Mouse (Mus musculus): ENCODE data around the gene Tnr. TPM values are rescaled to one million over a fixed set of nuclear protein-coding genes. Genes with fewer than 3 reads are reported as not detected.

Tnr gene
- polyA plus RNA-seq, 1 experiment from 2014 or later, result 7.4 TPM

GRCm38 (mm10) chr1:159613561-159613960 is 90.0 kb downstream of the Tnr start:
- no peaks in the 10 kb centered on the region for H3K9me3 ChIP-seq (ENCODE audit: control insufficient read depth, low read length)
- no peak overlapping the region for H3K27ac ChIP-seq (ENCODE audit: low read length)
- no peak for ATAC-seq
- H3K4me1 ChIP-seq (replicated peaks; ENCODE audit: control insufficient read depth, insufficient read depth, low read length), result peaks cover 21% of the 10 kb centered on the region
- H3K4me2 ChIP-seq (ENCODE audit: low read length), result no peak overlapping the region
- WGBS, result 81% methylated on average over 4 of the region's 4 CpGs
- no peak overlapping the region for H3K9ac ChIP-seq (replicated peaks; ENCODE audit: low read depth, low read length)
- H3K36me3 ChIP-seq (ENCODE audit: control insufficient read depth, insufficient read depth), result no peaks in the 10 kb centered on the region
- no peak overlapping the region for H3K4me3 ChIP-seq (replicated peaks; ENCODE audit: low read length)
- no peaks in the 10 kb centered on the region for H3K27me3 ChIP-seq (replicated peaks; ENCODE audit: control insufficient read depth, insufficient read depth, low read length)

DNA sequence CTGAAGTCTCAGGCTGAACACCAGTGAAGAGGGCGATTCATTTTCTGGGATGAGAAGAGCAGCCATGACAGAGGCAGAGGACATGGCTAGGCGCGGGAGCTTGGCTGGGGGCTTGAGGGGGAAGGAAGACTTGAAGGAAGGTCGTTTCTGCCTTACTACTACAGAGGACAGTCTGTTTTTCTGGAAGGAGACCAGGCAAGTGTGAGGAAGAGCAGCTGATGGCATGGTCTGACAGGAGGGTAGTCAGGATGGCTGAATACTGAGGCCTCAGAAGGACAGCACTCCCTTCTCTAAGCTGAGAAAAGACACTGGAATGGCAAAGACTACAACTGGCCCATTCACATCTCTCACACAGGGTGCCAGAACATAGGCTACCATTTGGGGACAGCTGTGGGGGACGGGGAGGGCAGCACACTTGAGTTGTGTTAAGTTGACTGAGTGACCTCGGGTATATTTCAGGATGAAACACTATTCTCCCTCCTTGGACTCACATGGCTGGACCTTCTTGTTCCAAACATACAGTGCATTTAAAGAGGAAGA is 90.6 kb downstream of the Tnr start:
- no peaks in the 10 kb centered on the region for H3K36me3 ChIP-seq (ENCODE audit: control insufficient read depth, insufficient read depth)
- H3K27ac ChIP-seq (ENCODE audit: low read length), result peak overlapping the region; percentile 97; the same call in 1 of the 2 replicates
- H3K27me3 ChIP-seq (replicated peaks; ENCODE audit: control insufficient read depth, insufficient read depth, low read length), result no peaks in the 10 kb centered on the region
- H3K4me1 ChIP-seq (replicated peaks; ENCODE audit: control insufficient read depth, insufficient read depth, low read length), result peaks cover 21% of the 10 kb centered on the region
- WGBS, result 82% methylated on average over 6 of the region's 6 CpGs
- no peaks in the 10 kb centered on the region for H3K9me3 ChIP-seq (ENCODE audit: control insufficient read depth, low read length)
- ATAC-seq, result no peak
- no peak overlapping the region for H3K4me2 ChIP-seq (ENCODE audit: low read length)
- H3K4me3 ChIP-seq (replicated peaks; ENCODE audit: low read length), result no peak overlapping the region
- no peak overlapping the region for H3K9ac ChIP-seq (replicated peaks; ENCODE audit: low read depth, low read length)

DNA sequence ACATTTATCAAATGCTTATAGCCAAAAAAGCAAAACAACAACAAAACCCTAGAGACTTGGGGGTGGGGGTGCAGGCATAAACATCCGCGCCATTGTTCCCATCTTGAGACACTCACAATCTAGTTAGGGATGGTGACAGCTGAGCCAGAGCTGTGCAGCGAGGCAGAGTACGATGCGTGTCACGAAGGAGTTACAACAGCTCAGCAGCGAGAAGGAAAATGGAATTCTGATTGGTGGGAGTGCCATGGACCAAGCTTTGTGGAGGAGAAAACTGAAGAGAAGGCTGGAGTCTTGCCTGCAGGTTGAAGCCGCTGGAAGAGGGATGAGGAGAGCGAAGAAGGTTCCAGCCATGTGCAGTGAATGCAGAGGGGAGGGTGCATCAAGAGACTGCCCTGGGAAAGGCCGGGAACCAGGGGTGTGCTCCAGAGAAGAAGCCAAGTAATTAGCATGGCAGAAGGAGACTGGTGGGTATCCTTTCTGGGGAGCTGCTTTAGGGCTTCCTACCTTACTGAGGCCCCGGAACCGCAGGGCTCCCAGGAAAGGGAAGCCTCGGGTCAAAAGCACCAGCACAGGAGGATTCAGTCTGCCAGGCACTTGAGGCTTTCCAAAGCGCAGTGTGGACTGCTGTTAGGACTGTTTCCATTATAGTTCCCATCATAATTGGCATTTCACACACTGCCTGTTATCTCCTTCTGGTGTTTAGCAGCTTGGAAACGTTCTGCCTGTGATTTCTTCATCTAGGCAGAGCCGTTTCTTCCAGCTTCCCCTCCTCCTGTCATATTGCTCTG is 91.3 kb downstream of the Tnr start:
- Histone ChIP-seq H3K4me1 (replicated peaks; ENCODE audit: control insufficient read depth, insufficient read depth, low read length) (peaks cover 21% of the 10 kb centered on the region), H3K27ac (ENCODE audit: low read length) (peak overlapping the region; percentile 97), H3K36me3 (ENCODE audit: control insufficient read depth, insufficient read depth) (no peaks in the 10 kb centered on the region), H3K9ac (replicated peaks; ENCODE audit: low read depth, low read length) (peak overlapping the region; percentile 52), H3K9me3 (ENCODE audit: control insufficient read depth, low read length) (no peaks in the 10 kb centered on the region), H3K4me2 (ENCODE audit: low read length) (peak overlapping the region; percentile 45), H3K4me3 (replicated peaks; ENCODE audit: low read length) (peak overlapping the region; percentile 22), H3K27me3 (replicated peaks; ENCODE audit: control insufficient read depth, insufficient read depth, low read length) (no peaks in the 10 kb centered on the region)
- whole genome bisulfite sequencing, result 21% methylated on average over 16 of the region's 16 CpGs
- peak; percentile 93 for ATAC-seq

- Histone ChIP-seq H3K36me3 (ENCODE audit: control insufficient read depth, insufficient read depth) (no peaks in the 10 kb centered on the region), H3K9me3 (ENCODE audit: control insufficient read depth, low read length) (no peaks in the 10 kb centered on the region), H3K4me3 (replicated peaks; ENCODE audit: low read length) (no peak overlapping the region), H3K4me2 (ENCODE audit: low read length) (peak overlapping the region; percentile 17; the same call in 1 of the 2 replicates), H3K27ac (ENCODE audit: low read length) (peak overlapping the region; percentile 97), H3K4me1 (replicated peaks; ENCODE audit: control insufficient read depth, insufficient read depth, low read length) (peaks cover 21% of the 10 kb centered on the region), H3K27me3 (replicated peaks; ENCODE audit: control insufficient read depth, insufficient read depth, low read length) (no peaks in the 10 kb centered on the region), H3K9ac (replicated peaks; ENCODE audit: low read depth, low read length) (no peak overlapping the region)
- ATAC-seq, result no peak
- 22% methylated on average over 4 of the region's 4 CpGs for WGBS
Observed at GRCm38 (mm10) chr1:159615686-159616085, 92.1 kb downstream of the Tnr start.

- WGBS, result 87% methylated on average over 2 of the region's 2 CpGs
- H3K27ac ChIP-seq (ENCODE audit: low read length), result no peak overlapping the region
- no peaks in the 10 kb centered on the region for H3K36me3 ChIP-seq (ENCODE audit: control insufficient read depth, insufficient read depth)
- H3K9me3 ChIP-seq (ENCODE audit: control insufficient read depth, low read length), result no peaks in the 10 kb centered on the region
- no peak for ATAC-seq
- no peak overlapping the region for H3K4me3 ChIP-seq (replicated peaks; ENCODE audit: low read length)
- no peaks in the 10 kb centered on the region for H3K27me3 ChIP-seq (replicated peaks; ENCODE audit: control insufficient read depth, insufficient read depth, low read length)
- peaks cover 17% of the 10 kb centered on the region for H3K4me1 ChIP-seq (replicated peaks; ENCODE audit: control insufficient read depth, insufficient read depth, low read length)
- H3K4me2 ChIP-seq (ENCODE audit: low read length), result no peak overlapping the region
- H3K9ac ChIP-seq (replicated peaks; ENCODE audit: low read depth, low read length), result no peak overlapping the region
Observed at GRCm38 (mm10) chr1:159619205-159619604, 95.6 kb downstream of the Tnr start.

DNA sequence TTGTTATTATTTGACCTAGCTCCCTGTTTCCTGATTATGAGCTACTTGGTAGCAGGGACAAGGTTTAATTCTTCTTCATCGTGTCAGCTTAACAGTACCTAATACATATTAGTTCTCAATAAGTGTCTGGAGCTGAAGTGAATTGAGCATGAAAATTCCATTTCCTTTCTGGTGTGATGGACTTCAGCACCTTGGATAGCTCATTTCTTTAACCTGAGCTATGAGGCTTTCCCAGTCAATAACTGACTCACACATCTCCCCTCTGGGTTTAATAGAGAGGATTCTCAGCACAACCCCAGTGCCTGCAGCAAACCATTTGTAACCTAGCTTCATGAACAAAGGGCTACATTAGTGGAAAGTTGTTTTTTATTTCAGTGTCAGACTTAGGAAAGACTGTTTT is 97.8 kb downstream of the Tnr start:
- Histone ChIP-seq H3K4me1 (replicated peaks; ENCODE audit: control insufficient read depth, insufficient read depth, low read length) (no peaks in the 10 kb centered on the region; the same call in 1 of the 2 replicates), H3K4me2 (ENCODE audit: low read length) (no peak overlapping the region), H3K36me3 (ENCODE audit: control insufficient read depth, insufficient read depth) (no peaks in the 10 kb centered on the region), H3K9me3 (ENCODE audit: control insufficient read depth, low read length) (no peaks in the 10 kb centered on the region), H3K9ac (replicated peaks; ENCODE audit: low read depth, low read length) (no peak overlapping the region), H3K27ac (ENCODE audit: low read length) (no peak overlapping the region), H3K27me3 (replicated peaks; ENCODE audit: control insufficient read depth, insufficient read depth, low read length) (no peaks in the 10 kb centered on the region), H3K4me3 (replicated peaks; ENCODE audit: low read length) (no peak overlapping the region)
- 56% methylated on average over 1 of the region's 1 CpGs for WGBS
- ATAC-seq, result no peak

DNA sequence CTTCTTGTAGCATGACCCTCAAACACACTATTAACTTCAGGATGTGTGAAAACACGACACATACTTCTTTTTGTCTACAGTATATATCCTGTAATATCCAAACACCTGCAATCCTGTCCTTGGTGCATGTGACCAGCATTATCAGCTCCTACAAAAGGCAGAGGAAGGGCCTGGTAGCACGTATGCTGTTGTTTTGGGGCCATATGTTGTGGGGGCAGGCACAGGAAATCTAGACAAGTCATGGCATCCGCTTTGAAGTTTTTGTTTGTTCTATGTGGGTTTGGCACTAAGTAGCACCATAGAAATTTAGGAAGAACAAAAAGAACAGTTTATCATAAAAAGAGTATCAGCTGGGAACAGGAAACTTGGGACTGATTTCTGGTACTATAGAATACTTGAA is 105.5 kb downstream of the Tnr start:
- Histone ChIP-seq H3K27me3 (replicated peaks; ENCODE audit: control insufficient read depth, insufficient read depth, low read length) (no peaks in the 10 kb centered on the region), H3K9me3 (ENCODE audit: control insufficient read depth, low read length) (no peaks in the 10 kb centered on the region), H3K27ac (ENCODE audit: low read length) (no peak overlapping the region), H3K4me1 (replicated peaks; ENCODE audit: control insufficient read depth, insufficient read depth, low read length) (no peaks in the 10 kb centered on the region), H3K9ac (replicated peaks; ENCODE audit: low read depth, low read length) (no peak overlapping the region), H3K4me2 (ENCODE audit: low read length) (no peak overlapping the region), H3K4me3 (replicated peaks; ENCODE audit: low read length) (no peak overlapping the region), H3K36me3 (ENCODE audit: control insufficient read depth, insufficient read depth) (no peaks in the 10 kb centered on the region)
- no peak for ATAC-seq
- WGBS, result 79% methylated on average over 3 of the region's 3 CpGs

DNA sequence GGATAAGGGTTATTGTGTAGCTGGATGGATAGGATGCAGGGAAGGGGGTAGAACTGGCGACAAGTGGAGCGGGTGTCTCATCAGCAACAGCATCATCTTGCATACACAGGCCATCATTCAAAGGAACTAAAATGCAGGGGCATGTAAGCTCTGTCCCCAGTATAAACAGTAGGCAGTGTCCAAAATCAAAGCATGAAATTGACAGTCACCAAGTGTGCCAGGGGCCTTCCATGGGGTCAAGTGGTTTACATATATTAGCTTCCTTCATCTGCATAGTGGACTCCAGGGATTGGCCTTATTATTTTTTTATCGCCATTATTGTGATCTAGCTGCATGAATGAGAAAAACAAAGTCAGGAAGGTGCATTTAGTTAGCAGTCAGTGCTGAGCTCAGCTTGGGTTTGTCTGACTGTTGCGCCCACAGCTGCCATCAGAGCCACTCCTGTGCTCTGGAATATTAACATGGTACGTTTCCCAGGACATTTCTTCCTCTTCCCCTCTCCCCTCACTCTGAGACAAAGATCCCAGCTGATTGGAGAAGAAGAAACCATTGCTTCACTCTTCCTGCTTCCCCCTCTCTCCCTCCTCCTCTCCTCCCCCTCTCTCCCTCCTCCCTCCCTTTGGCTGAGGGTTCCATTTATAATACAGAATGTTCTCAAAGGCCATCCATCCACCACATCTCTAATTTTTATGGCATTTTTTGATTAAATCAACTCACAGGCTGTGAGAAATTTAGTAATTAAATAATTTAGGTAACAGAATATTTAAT is 106.4 kb downstream of the Tnr start:
- 81% methylated on average over 5 of the region's 5 CpGs for WGBS
- H3K9ac ChIP-seq (replicated peaks; ENCODE audit: low read depth, low read length), result no peak overlapping the region
- no peak for ATAC-seq
- no peaks in the 10 kb centered on the region for H3K36me3 ChIP-seq (ENCODE audit: control insufficient read depth, insufficient read depth)
- no peak overlapping the region for H3K4me2 ChIP-seq (ENCODE audit: low read length)
- H3K9me3 ChIP-seq (ENCODE audit: control insufficient read depth, low read length), result no peaks in the 10 kb centered on the region
- H3K27me3 ChIP-seq (replicated peaks; ENCODE audit: control insufficient read depth, insufficient read depth, low read length), result no peaks in the 10 kb centered on the region
- H3K4me1 ChIP-seq (replicated peaks; ENCODE audit: control insufficient read depth, insufficient read depth, low read length), result no peaks in the 10 kb centered on the region
- no peak overlapping the region for H3K27ac ChIP-seq (ENCODE audit: low read length)
- no peak overlapping the region for H3K4me3 ChIP-seq (replicated peaks; ENCODE audit: low read length)

- Histone ChIP-seq H3K4me2 (ENCODE audit: low read length) (no peak overlapping the region), H3K27me3 (replicated peaks; ENCODE audit: control insufficient read depth, insufficient read depth, low read length) (no peaks in the 10 kb centered on the region), H3K27ac (ENCODE audit: low read length) (no peak overlapping the region), H3K4me1 (replicated peaks; ENCODE audit: control insufficient read depth, insufficient read depth, low read length) (no peaks in the 10 kb centered on the region), H3K9ac (replicated peaks; ENCODE audit: low read depth, low read length) (no peak overlapping the region), H3K36me3 (ENCODE audit: control insufficient read depth, insufficient read depth) (no peaks in the 10 kb centered on the region), H3K9me3 (ENCODE audit: control insufficient read depth, low read length) (no peaks in the 10 kb centered on the region), H3K4me3 (replicated peaks; ENCODE audit: low read length) (no peak overlapping the region)
- WGBS, result 53% methylated on average over 3 of the region's 3 CpGs
- no peak for ATAC-seq
Observed at GRCm38 (mm10) chr1:159632558-159632957, 109.0 kb downstream of the Tnr start.
